Mouse (Mus musculus) hindbrain, embryonic 12.5 days (tissue): Measurements from ENCODE around the gene Zfp472. TPM values are rescaled to one million over a fixed set of nuclear protein-coding genes. Genes with fewer than 3 reads are reported as not detected.
A peak's percentile ranks its signal among the peaks of the same experiment; 100 is the strongest.
"Not testable (repeated sequence)": the region's sequence is repeated elsewhere in the genome, so short reads cannot be mapped to it uniquely, and the experiment has no call there.

Experiments used
- ATAC-seq: fragments of 200-750 bp; cut with Nextera tagmentation; 2 replicates; pipeline ENCODE4 v1.8.0; 2017; ENCODE audit warnings: moderate TSS enrichment; ENCODE audit not compliant: low FRiP score
- H3K27ac ChIP-seq: fragments of 300-500 bp; sonication (generic); 2 replicates; pipeline ENCODE4 v1.5.1; 2016; ENCODE audit warnings: mild to moderate bottlenecking
- H3K27me3 ChIP-seq: fragments of 300-500 bp; sonication (generic); 2 replicates; pipeline ENCODE4 v1.6.1; 2016; ENCODE audit warnings: mild to moderate bottlenecking
- H3K36me3 ChIP-seq: fragments of 300-500 bp; sonication (generic); 2 replicates; pipeline ENCODE4 v1.6.1; 2016; ENCODE audit warnings: mild to moderate bottlenecking
- H3K4me1 ChIP-seq: fragments of 300-500 bp; sonication (generic); 2 replicates; pipeline ENCODE4 v1.6.1; 2016
- H3K4me2 ChIP-seq: fragments of 300-500 bp; sonication (generic); replicated peaks from 2 replicates; pipeline ENCODE4 v1.6.1; 2016; ENCODE audit warnings: mild to moderate bottlenecking
- H3K4me3 ChIP-seq: fragments of 300-500 bp; sonication (generic); 2 replicates; pipeline ENCODE4 v1.5.1; 2016; ENCODE audit warnings: mild to moderate bottlenecking
- H3K9ac ChIP-seq: fragments of 300-500 bp; sonication (generic); 2 replicates; pipeline ENCODE4 v1.6.1; 2016; ENCODE audit warnings: mild to moderate bottlenecking, moderate library complexity
- H3K9me3 ChIP-seq: fragments of 300-500 bp; sonication (generic); replicated peaks from 2 replicates; pipeline ENCODE4 v1.6.1; 2016; ENCODE audit warnings: mild to moderate bottlenecking
- WGBS: fragments of 180-500 bp; shearing (Covaris S2); methylation state at CpG from one replicate; pipeline ENCODE4 v1.1.7; 2016; 5-methylcytosine and 5-hydroxymethylcytosine counted together
- polyA plus RNA-seq: library from polyadenylated mRNA; unstranded; fragments of >200 nt; fragmentation: Nextera tagmentation; extraction: Ambion mirVana; gene quantifications from 2 replicates; pipeline ENCODE4 v1.2.1, GENCODE M21; 2016

Gene Zfp472
- polyA plus RNA-seq, 1 experiment from 2014 or later, result 7.9 TPM

- peaks cover 8% of the 10 kb centered on the region; the same call in 1 of the 2 replicates for H3K4me1 ChIP-seq
- WGBS, result 43% methylated on average over 12 of the region's 12 CpGs
Observed at GRCm38 (mm10) chr17:32947215-32947914, 18.2 kb upstream of the Zfp472 start, which contains the start of gene Cyp4f13. Gene Cyp4f13, minus strand, starts transcription at chr17:32947402.

DNA sequence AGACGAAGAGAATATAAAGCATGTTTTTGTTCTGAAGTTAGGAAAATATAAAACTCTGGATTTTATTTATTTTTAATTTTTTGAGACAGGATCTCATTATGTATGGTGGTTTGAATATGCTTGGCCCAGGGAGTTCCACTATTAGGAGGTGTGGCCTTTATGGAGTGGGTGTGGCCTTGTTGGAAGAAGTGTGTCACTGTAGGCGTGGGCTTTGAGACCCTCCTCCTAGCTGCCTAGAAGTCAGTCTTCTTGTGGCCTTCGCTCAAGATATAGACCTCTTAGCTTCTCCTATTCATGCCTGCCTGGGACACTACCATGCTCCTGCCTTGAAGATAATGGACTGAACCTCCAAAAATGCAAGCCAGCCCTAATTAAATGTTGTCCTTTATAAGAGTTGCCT, 15.5 kb upstream of the Zfp472 start:
- Histone ChIP-seq H3K36me3 (no peaks in the 10 kb centered on the region), H3K4me3 (no peak overlapping the region), H3K27ac (no peak overlapping the region), H3K9me3 (no peaks in the 10 kb centered on the region), H3K4me2 (no peak overlapping the region), H3K27me3 (no peaks in the 10 kb centered on the region), H3K9ac (no peak overlapping the region), H3K4me1 (peaks cover 8% of the 10 kb centered on the region; the same call in 1 of the 2 replicates)
- WGBS, result 92% methylated on average over 3 of the region's 3 CpGs
- no peak for ATAC-seq

More at GRCm38 (mm10) chr17:32947215-32947914, 18.2 kb upstream of the Zfp472 start, which contains the start of gene Cyp4f13:
- Histone ChIP-seq H3K27ac (no peak within 1 kb of the TSS), H3K4me2 (peak within 1 kb of the TSS; percentile 52), H3K9me3 (no peaks in the 10 kb centered on the region), H3K36me3 (no peaks in the 10 kb centered on the region), H3K4me3 (peak within 1 kb of the TSS; percentile 34), H3K27me3 (no peaks in the 10 kb centered on the region), H3K9ac (peak within 1 kb of the TSS; percentile 55)
- peak; percentile 75 for ATAC-seq

DNA sequence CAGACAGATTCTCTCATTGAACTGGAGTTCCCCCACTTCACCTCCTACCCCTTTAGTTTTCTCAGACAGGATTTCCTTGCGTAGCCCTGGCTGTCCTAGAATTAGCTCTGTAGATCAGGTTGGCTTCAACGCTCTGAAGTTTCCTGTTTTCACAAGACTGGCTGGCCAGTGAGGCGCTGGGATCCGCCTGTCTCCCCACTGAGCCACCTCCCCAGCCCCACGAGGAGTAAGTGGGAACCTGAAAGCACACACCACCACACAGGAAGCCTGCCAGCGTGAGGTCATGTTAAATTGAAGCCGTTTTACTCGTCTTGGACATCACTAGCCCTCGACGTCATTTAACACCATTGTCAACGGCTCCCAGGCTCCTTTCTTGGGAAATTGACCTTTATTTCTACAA, 14.6 kb upstream of the Zfp472 start:
- no peak for ATAC-seq
- H3K27me3 ChIP-seq, result no peaks in the 10 kb centered on the region
- WGBS, result 79% methylated on average over 11 of the region's 11 CpGs
- no peaks in the 10 kb centered on the region for H3K9me3 ChIP-seq
- H3K4me2 ChIP-seq, result no peak overlapping the region
- H3K27ac ChIP-seq, result no peak overlapping the region
- no peak overlapping the region for H3K4me3 ChIP-seq
- H3K9ac ChIP-seq, result no peak overlapping the region
- H3K4me1 ChIP-seq, result peaks cover 8% of the 10 kb centered on the region; the same call in 1 of the 2 replicates
- H3K36me3 ChIP-seq, result no peaks in the 10 kb centered on the region

GRCm38 (mm10) chr17:32951441-32951840, 14.2 kb upstream of the Zfp472 start:
- H3K4me2 ChIP-seq, result no peak overlapping the region
- H3K4me1 ChIP-seq, result peaks cover 8% of the 10 kb centered on the region; the same call in 1 of the 2 replicates
- no peak overlapping the region for H3K27ac ChIP-seq
- H3K9me3 ChIP-seq, result no peaks in the 10 kb centered on the region
- ATAC-seq, result no peak
- WGBS, result 32% methylated on average over 16 of the region's 16 CpGs
- no peaks in the 10 kb centered on the region for H3K27me3 ChIP-seq
- H3K9ac ChIP-seq, result no peak overlapping the region
- H3K4me3 ChIP-seq, result no peak overlapping the region
- no peaks in the 10 kb centered on the region for H3K36me3 ChIP-seq

DNA sequence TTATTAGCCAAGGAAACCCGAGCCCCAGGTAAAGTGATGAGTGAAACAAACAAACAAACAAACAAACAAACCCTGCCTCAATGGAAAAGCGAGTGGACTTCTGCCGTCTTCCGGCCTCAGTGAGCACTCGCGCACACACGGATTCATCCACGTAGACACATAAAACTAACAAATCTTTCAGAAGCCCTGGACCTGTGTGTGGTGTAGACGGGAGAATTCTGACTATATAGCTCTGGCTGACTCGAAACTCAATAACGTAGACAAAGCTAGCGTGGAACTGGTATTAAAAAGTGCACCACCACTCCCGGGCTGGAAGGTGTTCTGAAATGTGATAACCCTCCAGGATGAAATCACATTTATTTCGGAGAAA, 376 bp upstream of the Zfp472 start:
- H3K4me1 ChIP-seq, result peaks cover 14% of the 10 kb centered on the region
- no peaks in the 10 kb centered on the region for H3K36me3 ChIP-seq
- ATAC-seq, result peak; percentile 81
- peak overlapping the region; percentile 87 for H3K4me2 ChIP-seq
- no peaks in the 10 kb centered on the region for H3K27me3 ChIP-seq
- no peak overlapping the region; the same call in 1 of the 2 replicates for H3K27ac ChIP-seq
- peak overlapping the region; percentile 80 for H3K4me3 ChIP-seq
- H3K9ac ChIP-seq, result peak overlapping the region; percentile 66
- H3K9me3 ChIP-seq, result no peaks in the 10 kb centered on the region
- 0% methylated on average over 14 of the region's 14 CpGs for WGBS

DNA sequence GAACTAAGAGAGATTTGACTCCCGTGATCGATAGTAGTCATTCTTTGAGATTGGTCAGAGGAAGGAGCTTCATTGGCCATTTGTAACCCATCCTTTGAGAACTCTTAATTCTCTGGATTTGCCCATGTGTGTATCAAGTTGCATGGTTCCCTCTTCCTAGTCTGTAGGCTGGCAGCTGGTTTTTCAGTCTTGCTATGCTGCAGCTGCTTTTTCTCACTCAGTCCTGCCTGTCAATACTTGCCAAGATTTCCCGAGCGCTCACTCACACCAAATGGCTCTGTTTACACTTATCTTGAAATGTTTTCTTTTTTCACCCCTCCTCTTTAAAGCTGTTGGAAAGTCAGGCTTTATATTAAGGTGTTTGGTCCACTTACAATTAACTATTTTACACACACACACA, 15.7 kb downstream of the Zfp472 start:
- Histone ChIP-seq H3K27ac (no peak overlapping the region), H3K36me3 (peaks cover 32% of the 10 kb centered on the region), H3K27me3 (no peaks in the 10 kb centered on the region), H3K4me2 (no peak overlapping the region), H3K4me1 (no peaks in the 10 kb centered on the region), H3K9me3 (no peaks in the 10 kb centered on the region), H3K9ac (no peak overlapping the region), H3K4me3 (no peak overlapping the region)
- 94% methylated on average over 4 of the region's 4 CpGs for WGBS
- ATAC-seq, result no peak

DNA sequence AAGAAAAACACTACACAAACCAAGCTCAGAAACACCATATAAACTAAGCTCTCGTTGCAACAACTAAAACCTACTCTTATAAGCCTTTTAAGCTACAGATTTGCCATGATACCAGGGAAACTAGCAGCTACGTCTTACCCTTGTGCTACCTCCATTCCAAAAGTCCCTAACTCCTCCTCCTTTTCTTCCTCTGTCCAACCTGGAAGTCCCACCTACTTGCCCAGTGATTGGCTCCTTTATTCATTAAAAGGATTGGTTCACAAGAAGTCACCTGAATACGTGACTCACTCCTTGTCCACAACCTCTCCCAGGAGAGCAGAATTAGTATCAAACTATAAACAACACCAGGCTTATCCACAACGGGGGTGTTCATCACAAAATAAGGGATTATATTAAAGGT, 20.7 kb downstream of the Zfp472 start:
- no peak overlapping the region for H3K4me2 ChIP-seq
- H3K4me1 ChIP-seq, result no peaks in the 10 kb centered on the region
- H3K4me3 ChIP-seq, result no peak overlapping the region
- no peak for ATAC-seq
- WGBS, result 78% methylated on average over 4 of the region's 4 CpGs
- no peaks in the 10 kb centered on the region for H3K36me3 ChIP-seq
- no peaks in the 10 kb centered on the region; the same call in 1 of the 2 replicates for H3K27me3 ChIP-seq
- H3K9me3 ChIP-seq, result no peaks in the 10 kb centered on the region
- H3K27ac ChIP-seq, result no peak overlapping the region
- no peak overlapping the region for H3K9ac ChIP-seq

DNA sequence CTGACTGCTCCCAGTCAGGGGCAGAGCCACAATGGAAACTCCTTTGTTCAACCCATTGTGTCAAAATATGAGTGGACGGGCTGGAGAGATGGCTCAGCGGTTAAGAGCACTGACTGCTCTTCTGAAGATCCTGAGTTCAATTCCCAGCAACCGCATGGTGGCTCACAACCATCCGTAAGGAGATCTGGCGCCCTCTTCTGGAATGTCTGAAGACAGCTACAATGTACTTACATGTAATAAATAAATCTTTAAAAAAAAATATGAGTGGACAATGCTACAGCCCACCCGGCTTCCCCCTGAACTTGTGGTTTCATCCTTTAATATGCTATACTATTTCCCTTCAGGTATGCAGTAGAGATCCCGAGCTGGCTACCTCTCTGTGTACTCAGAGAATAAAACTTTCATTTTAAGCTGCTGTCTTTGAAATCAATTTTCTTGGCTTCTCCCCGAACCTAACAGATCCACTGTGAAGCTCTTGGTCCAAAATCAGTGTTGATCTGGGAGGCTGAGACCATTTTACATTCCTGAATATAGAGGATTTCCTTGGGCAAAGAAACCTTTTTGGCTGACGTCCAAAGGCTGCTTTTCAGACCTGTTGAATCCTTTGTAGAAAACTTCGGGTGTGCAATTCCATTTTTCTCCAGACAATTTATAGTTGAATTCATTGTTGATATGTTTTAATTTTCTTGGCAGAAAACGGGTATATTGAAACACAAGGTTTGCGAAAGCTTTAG, 26.5 kb downstream of the Zfp472 start:
- Histone ChIP-seq H3K4me3 (peak overlapping the region; percentile 72; the same call in 1 of the 2 replicates), H3K27me3 (no peaks in the 10 kb centered on the region; the same call in 1 of the 2 replicates), H3K9ac (no peak overlapping the region), H3K27ac (no peak overlapping the region), H3K9me3 (no peaks in the 10 kb centered on the region), H3K4me1 (peaks cover 13% of the 10 kb centered on the region), H3K36me3 (peaks cover 23% of the 10 kb centered on the region), H3K4me2 (peak overlapping the region; percentile 80)
- WGBS, result 70% methylated on average over 12 of the region's 12 CpGs
- no peak for ATAC-seq

- H3K9me3 ChIP-seq, result no peaks in the 10 kb centered on the region
- ATAC-seq, result peak; percentile 96
- H3K4me3 ChIP-seq, result peak within 1 kb of the TSS; percentile 72
- H3K4me2 ChIP-seq, result peak within 1 kb of the TSS; percentile 80
- no peaks in the 10 kb centered on the region; the same call in 1 of the 2 replicates for H3K27me3 ChIP-seq
- H3K27ac ChIP-seq, result peak within 1 kb of the TSS; percentile 73
- H3K9ac ChIP-seq, result peak within 1 kb of the TSS; percentile 74
- peaks cover 13% of the 10 kb centered on the region for H3K4me1 ChIP-seq
- whole genome bisulfite sequencing, result 2% methylated on average over 21 of the region's 21 CpGs
- H3K36me3 ChIP-seq, result peaks cover 23% of the 10 kb centered on the region
Observed at GRCm38 (mm10) chr17:32992699-32993474, 27.3 kb downstream of the Zfp472 start, which contains the start of gene Zfp952. Gene Zfp952, plus strand, starts transcription at chr17:32993129.

DNA sequence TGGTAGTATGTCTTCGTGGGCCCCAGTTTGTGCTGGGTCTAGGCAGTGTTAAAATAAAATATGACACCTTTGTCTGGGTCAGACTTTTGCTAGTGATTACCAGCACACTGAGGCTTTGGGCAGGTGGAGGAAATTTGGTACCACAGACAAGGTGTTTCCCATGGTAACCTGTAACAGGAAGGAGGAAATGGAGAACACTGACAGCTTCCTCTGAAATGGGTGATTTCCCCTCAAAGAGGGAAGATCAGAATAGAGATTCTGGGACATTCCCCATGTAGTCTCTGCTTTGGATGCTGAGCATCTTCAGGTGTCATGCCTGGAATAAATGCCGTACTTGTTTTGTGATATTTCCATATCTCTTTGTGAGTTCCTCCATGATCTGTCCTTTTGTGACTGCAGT, 32.9 kb downstream of the Zfp472 start:
- H3K27ac ChIP-seq, result no peak overlapping the region
- H3K9me3 ChIP-seq, result peaks cover 10% of the 10 kb centered on the region
- 96% methylated on average over 2 of the region's 2 CpGs for WGBS
- H3K4me2 ChIP-seq, result no peak overlapping the region
- H3K4me1 ChIP-seq, result peaks cover 9% of the 10 kb centered on the region
- H3K9ac ChIP-seq, result no peak overlapping the region
- H3K27me3 ChIP-seq, result no peaks in the 10 kb centered on the region
- ATAC-seq, result no peak
- peaks cover 44% of the 10 kb centered on the region for H3K36me3 ChIP-seq
- no peak overlapping the region for H3K4me3 ChIP-seq

DNA sequence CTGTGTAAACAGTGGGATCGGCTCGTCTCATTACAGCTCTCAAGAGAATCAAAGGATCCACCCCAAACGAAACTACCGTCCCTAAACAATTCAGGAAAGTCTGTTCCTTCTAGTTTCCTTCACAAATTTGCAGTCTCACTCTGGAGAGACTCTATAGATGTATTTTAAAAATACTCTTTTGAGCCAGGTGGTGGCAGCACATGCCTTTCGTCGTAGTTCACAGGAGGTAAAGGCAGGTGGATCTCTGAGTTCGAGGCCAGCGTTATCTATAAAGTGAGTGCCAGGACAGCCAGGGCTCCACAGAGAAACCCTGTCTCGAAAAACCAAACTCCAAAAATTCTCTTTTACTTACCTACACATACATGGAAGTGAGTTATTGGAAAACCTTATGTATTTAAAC, 42.7 kb downstream of the Zfp472 start:
- ATAC-seq, result no peak
- 51% methylated on average over 9 of the region's 9 CpGs for WGBS

GRCm38 (mm10) chr17:33020434-33020833, 54.8 kb downstream of the Zfp472 start:
- peaks cover 84% of the 10 kb centered on the region for H3K36me3 ChIP-seq
- not testable (repeated sequence) for H3K4me1 ChIP-seq, H3K4me2 ChIP-seq, ATAC-seq, H3K9ac ChIP-seq, H3K27me3 ChIP-seq, H3K4me3 ChIP-seq, H3K27ac ChIP-seq
- H3K9me3 ChIP-seq, result peaks cover 71% of the 10 kb centered on the region

More for the DNA sequence above, 42.7 kb downstream of the Zfp472 start:
- no peak overlapping the region for H3K27ac ChIP-seq
- no peaks in the 10 kb centered on the region; the same call in 1 of the 2 replicates for H3K9me3 ChIP-seq
- H3K4me1 ChIP-seq, result no peaks in the 10 kb centered on the region
- no peak overlapping the region for H3K4me3 ChIP-seq
- H3K27me3 ChIP-seq, result no peaks in the 10 kb centered on the region
- H3K9ac ChIP-seq, result no peak overlapping the region
- no peak overlapping the region for H3K4me2 ChIP-seq
- H3K36me3 ChIP-seq, result peaks cover 25% of the 10 kb centered on the region
